Mouse (Mus musculus): ENCODE measurements around the gene Psmb1. TPM values are rescaled to one million over a fixed set of nuclear protein-coding genes. Genes with fewer than 3 reads are reported as not detected.

Psmb1 gene
- polyA plus RNA-seq, 1 experiment from 2014 or later = 255 TPM

GRCm38 (mm10) chr17:15429937-15430336 is 69.6 kb downstream of the Psmb1 start:
- Histone ChIP-seq H3K27me3 (ENCODE audit: control insufficient read depth, insufficient read depth, low read length) (no peaks in the 10 kb centered on the region), H3K4me1 (ENCODE audit: control insufficient read depth, insufficient read depth, low read length) (no peaks in the 10 kb centered on the region), H3K4me3 (replicated peaks; ENCODE audit: low read depth, low read length) (no peak overlapping the region), H3K9me3 (ENCODE audit: control insufficient read depth, low read length) (no peaks in the 10 kb centered on the region), H3K4me2 (ENCODE audit: low read length) (no peak overlapping the region), H3K9ac (replicated peaks; ENCODE audit: low read length) (no peak overlapping the region), H3K36me3 (ENCODE audit: control insufficient read depth, insufficient read depth, low read length) (peaks cover 93% of the 10 kb centered on the region), H3K27ac (replicated peaks; ENCODE audit: low read depth, low read length) (no peak overlapping the region)
- ATAC-seq (ENCODE audit: low FRiP score, low TSS enrichment) = no peak
- 83% methylated on average over 1 of the region's 1 CpGs for WGBS
- DNase-seq = no peak

- H3K27me3 ChIP-seq (ENCODE audit: control insufficient read depth, insufficient read depth, low read length) = no peaks in the 10 kb centered on the region
- H3K9me3 ChIP-seq (ENCODE audit: control insufficient read depth, low read length) = no peaks in the 10 kb centered on the region
- no peak overlapping the region for H3K4me3 ChIP-seq (replicated peaks; ENCODE audit: low read depth, low read length)
- H3K27ac ChIP-seq (replicated peaks; ENCODE audit: low read depth, low read length) = no peak overlapping the region
- H3K36me3 ChIP-seq (ENCODE audit: control insufficient read depth, insufficient read depth, low read length) = peaks cover 93% of the 10 kb centered on the region
- H3K9ac ChIP-seq (replicated peaks; ENCODE audit: low read length) = no peak overlapping the region
- ATAC-seq (ENCODE audit: low FRiP score, low TSS enrichment) (no peak), DNase-seq (no peak)
- 89% methylated on average over 6 of the region's 6 CpGs for WGBS
- no peak overlapping the region for H3K4me2 ChIP-seq (ENCODE audit: low read length)
- H3K4me1 ChIP-seq (ENCODE audit: control insufficient read depth, insufficient read depth, low read length) = no peaks in the 10 kb centered on the region
These were observed 70.1 kb downstream of the Psmb1 start for GRCm38 (mm10) chr17:15429451-15429850.

GRCm38 (mm10) chr17:15425931-15426330 is 73.6 kb downstream of the Psmb1 start:
- Histone ChIP-seq H3K9ac (replicated peaks; ENCODE audit: low read length) (no peak overlapping the region), H3K4me2 (ENCODE audit: low read length) (no peak overlapping the region), H3K4me1 (ENCODE audit: control insufficient read depth, insufficient read depth, low read length) (no peaks in the 10 kb centered on the region), H3K36me3 (ENCODE audit: control insufficient read depth, insufficient read depth, low read length) (peaks cover 96% of the 10 kb centered on the region), H3K4me3 (replicated peaks; ENCODE audit: low read depth, low read length) (no peak overlapping the region), H3K9me3 (ENCODE audit: control insufficient read depth, low read length) (no peaks in the 10 kb centered on the region), H3K27ac (replicated peaks; ENCODE audit: low read depth, low read length) (no peak overlapping the region), H3K27me3 (ENCODE audit: control insufficient read depth, insufficient read depth, low read length) (no peaks in the 10 kb centered on the region)
- ATAC-seq (ENCODE audit: low FRiP score, low TSS enrichment) = no peak
- WGBS = 94% methylated on average over 3 of the region's 3 CpGs
- no peak for DNase-seq

Other genes with a start within 250 kb of the Psmb1 start
- gene Dll1, start 122.9 kb downstream of the Psmb1 start, polyA plus RNA-seq (2014; fragmentation: Nextera tagmentation; extraction: Ambion mirVana) = 23.5 and 24.4 TPM in 2 replicates
- gene Fam120b, start 103.5 kb downstream of the Psmb1 start, polyA plus RNA-seq (2014; fragmentation: Nextera tagmentation; extraction: Ambion mirVana) = 36.9 and 49.1 TPM in 2 replicates
- 64.6 and 70.9 TPM in 2 replicates for gene Tbp, start 137 bp upstream of the Psmb1 start, polyA plus RNA-seq (2014; fragmentation: Nextera tagmentation; extraction: Ambion mirVana)
- gene Pdcd2, start 27.6 kb upstream of the Psmb1 start, polyA plus RNA-seq (2014; fragmentation: Nextera tagmentation; extraction: Ambion mirVana) = 66.4 and 70.8 TPM in 2 replicates
- 0.93 and 0.96 TPM in 2 replicates for gene Prdm9, start 64.6 kb upstream of the Psmb1 start, polyA plus RNA-seq (2014; fragmentation: Nextera tagmentation; extraction: Ambion mirVana)
- 24.8 and 25.1 TPM in 2 replicates for gene Chd1, start 205.2 kb upstream of the Psmb1 start, polyA plus RNA-seq (2014; fragmentation: Nextera tagmentation; extraction: Ambion mirVana)